ENCODE assay signal across 12 mouse cellular contexts in the genomic region with DNA sequence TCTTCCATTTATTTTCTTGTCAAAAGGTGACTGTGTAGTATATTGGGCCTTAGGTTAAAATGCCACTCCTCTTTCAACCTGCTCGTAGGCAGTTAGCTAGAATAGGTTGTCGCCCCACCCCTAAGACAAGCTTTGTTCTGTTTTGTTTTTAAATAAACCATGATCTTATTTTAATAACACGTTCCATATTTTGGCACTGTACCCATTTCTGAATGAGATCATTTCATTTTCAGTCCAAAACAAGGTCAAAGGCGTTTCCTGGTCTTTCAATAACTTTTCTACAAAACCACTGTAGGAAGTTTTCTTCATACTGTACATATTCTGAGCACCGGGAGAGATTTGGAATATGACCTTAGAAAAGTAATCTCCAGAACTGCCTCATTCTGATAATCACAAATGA.
"Had no signal": no experiment of that assay in that cellular context is flagged by ENCODE, and none has a peak within 500 bp of the region (broad histone marks: within the 10 kb centered on the region; RNA-seq: fewer than 3 reads in every experiment).

No protein-coding gene starts in this region.

- H3K36me3 ChIP-seq: limb, embryonic 13.5 days; midbrain, embryonic 12.5 days; neural tube, embryonic 13.5 days; stomach, embryonic 15.5 days had no signal

- H3K27ac ChIP-seq: layer of hippocampus, adult 2 months; limb, embryonic 13.5 days; liver, embryonic 14.5 days; midbrain, embryonic 12.5 days; neural tube, embryonic 13.5 days; stomach, embryonic 15.5 days had no signal

- H3K9me3 ChIP-seq: limb, embryonic 13.5 days; midbrain, embryonic 12.5 days; neural tube, embryonic 13.5 days; stomach, embryonic 15.5 days had no signal

- DNase-seq: kidney, postnatal 10 days; kidney, postnatal 4 days; left cerebral cortex, postnatal 4 days; retina, postnatal 1 day; right cerebral cortex, postnatal 14 days; thymus, postnatal 4 days had no signal

- H3K4me1 ChIP-seq: midbrain, embryonic 12.5 days had no signal

- H3K27me3 ChIP-seq: limb, embryonic 13.5 days; midbrain, embryonic 12.5 days; neural tube, embryonic 13.5 days; stomach, embryonic 15.5 days had no signal

- H3K4me3 ChIP-seq: layer of hippocampus, adult 2 months; limb, embryonic 13.5 days; midbrain, embryonic 12.5 days; neural tube, embryonic 13.5 days; stomach, embryonic 15.5 days had no signal
